Mouse (Mus musculus) G1E (cell line): ENCODE measurements around the gene Prdx2.

Experiments
- CTCF ChIP-seq: IDR thresholded peaks from 2 replicates; pipeline ENCODE4 v1.5.1; 2012; ENCODE audit warnings: low read depth, low read length, inconsistent platforms, mixed read lengths
- GATA1 ChIP-seq: IDR thresholded peaks from 2 replicates; pipeline ENCODE4 v1.6.1; 2012; ENCODE audit warnings: borderline replicate concordance, low read length, inconsistent platforms, mixed read lengths
- GATA2 ChIP-seq: IDR thresholded peaks from 2 replicates; pipeline ENCODE4 v1.6.1; 2012; ENCODE audit warnings: low read depth, low read length, inconsistent platforms, borderline replicate concordance
- TAL1 ChIP-seq: conservative IDR thresholded peaks from 2 replicates; pipeline ENCODE4 v1.6.1; 2012; ENCODE audit warnings: low read depth, low read length, inconsistent platforms, mixed read lengths

- peak; percentile 93 for TF ChIP-seq CTCF
- TF ChIP-seq TAL1: no peak
- TF ChIP-seq GATA2: no peak
- TF ChIP-seq GATA1: no peak
Observed at GRCm38 (mm10) chr8:84975434-84975833, 6.0 kb downstream of the Prdx2 start.
